Mouse (Mus musculus) kidney, embryonic 14.5 days (tissue): ENCODE results near the gene Brk1. TPM values are rescaled to one million over a fixed set of nuclear protein-coding genes. Genes with fewer than 3 reads are reported as not detected.

ENCODE experiments used
- ATAC-seq: fragments of 200-750 bp; cut with Nextera tagmentation; 2 replicates; pipeline ENCODE4 v1.8.0; 2017; ENCODE audit warnings: moderate number of reproducible peaks, mild to moderate bottlenecking, moderate TSS enrichment, moderate library complexity; ENCODE audit not compliant: low FRiP score, low TSS enrichment
- H3K27ac ChIP-seq: fragments of 300-500 bp; sonication (generic); 2 replicates; pipeline ENCODE4 v1.5.1; 2014; ENCODE audit warnings: low read depth, mild to moderate bottlenecking, low read length, moderate library complexity, mixed read lengths
- H3K27me3 ChIP-seq: fragments of 300-500 bp; sonication (generic); 2 replicates; pipeline ENCODE4 v1.6.1; 2014; ENCODE audit warnings: mild to moderate bottlenecking, low read length; ENCODE audit not compliant: control insufficient read depth, insufficient read depth
- H3K36me3 ChIP-seq: fragments of 300-500 bp; sonication (generic); 2 replicates; pipeline ENCODE4 v1.6.1; 2014; ENCODE audit warnings: low read length, mixed read lengths; ENCODE audit not compliant: control insufficient read depth, insufficient read depth
- H3K4me1 ChIP-seq: fragments of 300-500 bp; sonication (generic); 2 replicates; pipeline ENCODE4 v1.6.1; 2014; ENCODE audit warnings: low read length, mixed read lengths; ENCODE audit not compliant: control insufficient read depth, insufficient read depth
- H3K4me2 ChIP-seq: fragments of 300-500 bp; sonication (generic); replicated peaks from 2 replicates; pipeline ENCODE4 v1.6.1; 2014; ENCODE audit warnings: low read depth, mild to moderate bottlenecking, low read length
- H3K4me3 ChIP-seq: fragments of 300-500 bp; sonication (generic); 2 replicates; pipeline ENCODE4 v1.5.1; 2014; ENCODE audit warnings: mild to moderate bottlenecking, low read length
- H3K9ac ChIP-seq: fragments of 300-500 bp; sonication (generic); 2 replicates; pipeline ENCODE4 v1.6.1; 2014; ENCODE audit warnings: low read depth, mild to moderate bottlenecking, low read length, moderate library complexity
- H3K9me3 ChIP-seq: fragments of 300-500 bp; sonication (generic); 2 replicates; pipeline ENCODE4 v1.6.1; 2016; ENCODE audit warnings: low read length; ENCODE audit not compliant: control insufficient read depth
- WGBS: fragments of 180-500 bp; shearing (Covaris S2); extraction: QIAGEN DNeasy Blood & Tissue Kit; methylation state at CpG from one replicate; pipeline ENCODE4 v1.1.7; 2014; 5-methylcytosine and 5-hydroxymethylcytosine counted together
- polyA plus RNA-seq: library from polyadenylated mRNA; unstranded; fragments of >200 nt; fragmentation: Nextera tagmentation; extraction: Ambion mirVana; gene quantifications from 2 replicates; pipeline ENCODE4 v1.2.1, GENCODE M21; 2014

Brk1 gene
- polyA plus RNA-seq, 1 experiment from 2014 or later = 233 TPM

GRCm38 (mm10) chr6:113661353-113662241, 57.0 kb downstream of the Brk1 start:
- Histone ChIP-seq H3K27ac (peak overlapping the region; percentile 3; the same call in 1 of the 2 replicates), H3K27me3 (no peaks in the 10 kb centered on the region), H3K36me3 (no peaks in the 10 kb centered on the region), H3K9ac (no peak overlapping the region), H3K9me3 (no peaks in the 10 kb centered on the region), H3K4me3 (no peak overlapping the region), H3K4me1 (peaks cover 22% of the 10 kb centered on the region), H3K4me2 (0 out of 2 replicates have a peak overlapping the region, but pooled peaks have one; percentile 10)
- 38% methylated on average over 12 of the region's 12 CpGs for WGBS
- ATAC-seq = no peak

- H3K27ac ChIP-seq = no peak overlapping the region
- 92% methylated on average over 8 of the region's 8 CpGs for WGBS
- H3K4me2 ChIP-seq = no peak overlapping the region
- no peak overlapping the region for H3K9ac ChIP-seq
- H3K36me3 ChIP-seq = no peaks in the 10 kb centered on the region
- no peaks in the 10 kb centered on the region for H3K27me3 ChIP-seq
- H3K4me1 ChIP-seq = peaks cover 22% of the 10 kb centered on the region
- no peak overlapping the region for H3K4me3 ChIP-seq
- H3K9me3 ChIP-seq = no peaks in the 10 kb centered on the region
- ATAC-seq = no peak
Measured at GRCm38 (mm10) chr6:113662964-113663700, 58.6 kb downstream of the Brk1 start.

- Histone ChIP-seq H3K9ac (no peak overlapping the region), H3K27ac (no peak overlapping the region), H3K36me3 (no peaks in the 10 kb centered on the region), H3K9me3 (no peaks in the 10 kb centered on the region), H3K4me3 (no peak overlapping the region), H3K27me3 (no peaks in the 10 kb centered on the region), H3K4me2 (no peak overlapping the region), H3K4me1 (peaks cover 25% of the 10 kb centered on the region)
- ATAC-seq = no peak
- WGBS = 86% methylated on average over 7 of the region's 7 CpGs
Measured at GRCm38 (mm10) chr6:113664305-113664704, 59.7 kb downstream of the Brk1 start.

Other genes with a start within 250 kb of the Brk1 start
- gene Tada3, start 226.9 kb upstream of the Brk1 start, polyA plus RNA-seq = 59.9 and 65.8 TPM in 2 replicates
- gene Arpc4, start 226.7 kb upstream of the Brk1 start, polyA plus RNA-seq = 230 and 351 TPM in 2 replicates
- 2.0 and 2.4 TPM in 2 replicates for gene Ttll3, start 215.5 kb upstream of the Brk1 start, polyA plus RNA-seq
- gene Rpusd3, start 185.4 kb upstream of the Brk1 start, polyA plus RNA-seq = 29.0 and 30.5 TPM in 2 replicates
- gene Cidec, start 169.0 kb upstream of the Brk1 start, polyA plus RNA-seq = not detected in 2 replicates
- gene Jagn1, start 162.2 kb upstream of the Brk1 start, polyA plus RNA-seq = 95.9 and 103 TPM in 2 replicates
- gene Il17re, start 146.3 kb upstream of the Brk1 start, polyA plus RNA-seq = 3.5 and 6.1 TPM in 2 replicates
- 9.3 and 9.5 TPM in 2 replicates for gene Il17rc, start 133.3 kb upstream of the Brk1 start, polyA plus RNA-seq
- gene Creld1, start 121.5 kb upstream of the Brk1 start, polyA plus RNA-seq = 22.9 and 25.4 TPM in 2 replicates
- 0.73 and 1.6 TPM in 2 replicates for gene Prrt3, start 102.8 kb upstream of the Brk1 start, polyA plus RNA-seq
- gene Emc3, start 73.1 kb upstream of the Brk1 start, polyA plus RNA-seq = 81.3 and 98.0 TPM in 2 replicates
- 12.0 and 16.1 TPM in 2 replicates for gene Fancd2, start 73.1 kb upstream of the Brk1 start, polyA plus RNA-seq
- 0.28 and 1.0 TPM in 2 replicates for gene Fancd2os, start 4.1 kb upstream of the Brk1 start, polyA plus RNA-seq
- gene Vhl, start 19.2 kb downstream of the Brk1 start, polyA plus RNA-seq = 25.9 and 40.7 TPM in 2 replicates
- gene Irak2, start 33.7 kb downstream of the Brk1 start, polyA plus RNA-seq = 1.9 and 2.6 TPM in 2 replicates
- gene Tatdn2, start 92.3 kb downstream of the Brk1 start, polyA plus RNA-seq = 0.93 and 1.9 TPM in 2 replicates
- gene Ghrl, start 115.1 kb downstream of the Brk1 start, polyA plus RNA-seq = 0.37 and 0.60 TPM in 2 replicates
- 286 and 297 TPM in 2 replicates for gene Sec13, start 136.0 kb downstream of the Brk1 start, polyA plus RNA-seq